Mouse (Mus musculus) brain, embryonic 14.5 days (tissue): ENCODE measurements around the gene Fbxw2.
"Not testable (repeated sequence)": the region's sequence is repeated elsewhere in the genome, so short reads cannot be mapped to it uniquely, and the experiment has no call there.

Source experiments
- CTCF ChIP-seq: fragments of 200-500 bp; IDR thresholded peaks from 2 replicates; pipeline ENCODE4 v1.5.1; 2012; ENCODE audit warnings: inconsistent platforms, mild to moderate bottlenecking, moderate library complexity, borderline replicate concordance; ENCODE audit not compliant: insufficient read depth, insufficient read length; ENCODE audit errors: extremely low read depth
- POLR2A ChIP-seq: fragments of 200-500 bp; IDR thresholded peaks from 2 replicates; pipeline ENCODE4 v1.6.1; 2012; ENCODE audit warnings: mild to moderate bottlenecking, inconsistent platforms, borderline replicate concordance; ENCODE audit not compliant: poor library complexity, insufficient read depth, insufficient read length, severe bottlenecking; ENCODE audit errors: extremely low read depth

- not testable (repeated sequence) for TF ChIP-seq CTCF, POLR2A
Measured at GRCm38 (mm10) chr2:34802565-34803245, 23.4 kb downstream of the Fbxw2 start.
